Mouse (Mus musculus) embryonic facial prominence, embryonic 14.5 days (tissue): ENCODE measurements around the gene Dab1. TPM values are rescaled to one million over a fixed set of nuclear protein-coding genes. Genes with fewer than 3 reads are reported as not detected.

ENCODE experiments used
- ATAC-seq: fragments of 200-750 bp; cut with Nextera tagmentation; 2 replicates; pipeline ENCODE4 v1.8.0; 2017; ENCODE audit warnings: low read depth, moderate number of reproducible peaks, moderate TSS enrichment
- DNase-seq: peaks from one replicate; pipeline ENCODE4 v3.0.0-alpha.2; 2015; ENCODE audit warnings: low spot score
- H3K27ac ChIP-seq: fragments of 300-500 bp; sonication (generic); replicated peaks from 2 replicates; pipeline ENCODE4 v1.5.1; 2014; ENCODE audit warnings: low read depth, mild to moderate bottlenecking, low read length, moderate library complexity
- H3K27me3 ChIP-seq: fragments of 300-500 bp; sonication (generic); replicated peaks from 2 replicates; pipeline ENCODE4 v1.6.1; 2014; ENCODE audit warnings: low read length; ENCODE audit not compliant: control insufficient read depth, insufficient read depth
- H3K36me3 ChIP-seq: fragments of 300-500 bp; sonication (generic); 2 replicates; pipeline ENCODE4 v1.6.1; 2014; ENCODE audit warnings: low read length, mixed read lengths; ENCODE audit not compliant: control insufficient read depth, insufficient read depth
- H3K4me1 ChIP-seq: fragments of 300-500 bp; sonication (generic); 2 replicates; pipeline ENCODE4 v1.6.1; 2014; ENCODE audit warnings: antibody characterized with exemption, low read length; ENCODE audit not compliant: control insufficient read depth, insufficient read depth
- H3K4me2 ChIP-seq: fragments of 300-500 bp; sonication (generic); 2 replicates; pipeline ENCODE4 v1.6.1; 2014; ENCODE audit warnings: low read depth, mild to moderate bottlenecking, low read length, moderate library complexity, mixed read lengths
- H3K4me3 ChIP-seq: fragments of 300-500 bp; sonication (generic); 2 replicates; pipeline ENCODE4 v1.5.1; 2014; ENCODE audit warnings: low read depth, mild to moderate bottlenecking, low read length
- H3K9ac ChIP-seq: fragments of 300-500 bp; sonication (generic); 2 replicates; pipeline ENCODE4 v1.6.1; 2014; ENCODE audit warnings: low read depth, mild to moderate bottlenecking, low read length, moderate library complexity, mixed read lengths
- H3K9me3 ChIP-seq: fragments of 300-500 bp; sonication (generic); 2 replicates; pipeline ENCODE4 v1.6.1; 2016; ENCODE audit warnings: low read length; ENCODE audit not compliant: control insufficient read depth
- WGBS: fragments of 180-500 bp; shearing (Covaris S2); extraction: QIAGEN DNeasy Blood & Tissue Kit; methylation state at CpG from one replicate; pipeline ENCODE4 v1.1.7; 2014; 5-methylcytosine and 5-hydroxymethylcytosine counted together
- polyA plus RNA-seq: library from polyadenylated mRNA; unstranded; fragments of >200 nt; fragmentation: Nextera tagmentation; extraction: Ambion mirVana; gene quantifications from 2 replicates; pipeline ENCODE4 v1.2.1, GENCODE M21; 2014

The Dab1 gene
- polyA plus RNA-seq, 1 experiment from 2014 or later = 7.5 TPM

DNA sequence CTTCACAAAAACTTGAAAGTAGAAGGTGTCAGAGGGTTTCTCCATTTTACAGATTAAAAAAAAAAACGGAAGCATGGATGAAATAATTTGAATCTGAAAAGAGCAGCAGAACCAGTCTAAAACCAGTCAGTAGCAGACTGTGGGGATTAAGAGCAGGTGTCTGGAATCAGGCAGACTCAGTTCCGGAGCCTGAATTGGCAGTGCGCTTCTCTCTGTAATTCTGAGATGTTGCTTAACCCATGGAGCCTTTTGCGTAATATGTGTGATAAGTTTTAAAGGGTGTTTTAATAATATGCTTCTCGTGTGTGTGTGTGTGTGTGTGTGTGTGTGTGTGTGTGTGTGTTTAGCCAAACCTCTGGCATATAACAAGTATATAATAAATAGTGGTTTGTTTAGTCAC lies 587.5 kb downstream of the Dab1 start:
- ATAC-seq (no peak), DNase-seq (no peak)
- WGBS = 70% methylated on average over 5 of the region's 5 CpGs
- Histone ChIP-seq H3K4me3 (no peak overlapping the region), H3K27ac (no peak overlapping the region), H3K9me3 (no peaks in the 10 kb centered on the region), H3K4me1 (no peaks in the 10 kb centered on the region; the same call in none of the 2 replicates), H3K4me2 (no peak overlapping the region), H3K27me3 (no peaks in the 10 kb centered on the region), H3K36me3 (no peaks in the 10 kb centered on the region), H3K9ac (no peak overlapping the region)

DNA sequence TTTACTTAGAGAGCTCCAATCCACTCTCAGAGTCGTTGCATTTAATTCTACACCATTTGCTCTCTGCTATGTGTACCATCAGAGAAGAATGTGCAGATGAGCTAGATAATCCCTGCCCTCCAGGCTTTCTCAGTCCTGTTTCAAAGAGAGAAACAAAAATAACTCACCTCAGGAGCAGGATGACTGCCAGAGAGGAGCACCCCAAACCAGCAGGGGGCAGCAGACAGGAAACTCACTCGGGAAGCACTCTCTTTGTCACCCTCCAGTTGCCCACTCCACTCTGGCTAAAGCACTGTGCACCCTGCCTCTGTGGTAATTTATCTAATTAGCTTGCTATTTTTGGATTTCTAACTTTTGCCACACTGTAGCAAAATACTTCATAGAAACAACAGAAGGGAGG lies 589.9 kb downstream of the Dab1 start:
- Histone ChIP-seq H3K27me3 (no peaks in the 10 kb centered on the region), H3K4me1 (no peaks in the 10 kb centered on the region; the same call in none of the 2 replicates), H3K27ac (no peak overlapping the region), H3K4me2 (no peak overlapping the region), H3K4me3 (no peak overlapping the region), H3K9ac (no peak overlapping the region), H3K36me3 (no peaks in the 10 kb centered on the region), H3K9me3 (no peaks in the 10 kb centered on the region)
- ATAC-seq (no peak), DNase-seq (peak; percentile 41)
- 25% methylated on average over 2 of the region's 2 CpGs for WGBS

DNA sequence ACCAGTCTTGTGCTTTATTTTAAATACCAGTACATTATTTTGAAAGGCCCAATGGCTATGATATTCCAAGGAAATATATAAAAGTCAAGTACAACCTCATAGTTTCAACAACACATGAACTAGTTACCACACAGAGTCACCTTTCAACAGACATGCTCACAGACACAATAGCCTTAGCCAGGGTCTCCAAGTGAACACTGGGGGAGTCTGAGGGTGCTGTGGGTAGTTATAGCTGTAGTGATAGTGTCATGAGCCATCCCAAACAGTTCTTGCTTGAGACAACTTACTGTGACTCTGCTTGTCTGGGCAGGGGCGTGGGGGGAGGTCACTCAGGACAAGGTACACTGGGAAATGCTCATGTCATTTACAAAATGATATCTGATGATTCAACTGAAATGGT lies 591.6 kb downstream of the Dab1 start:
- H3K27me3 ChIP-seq = no peaks in the 10 kb centered on the region
- H3K4me3 ChIP-seq = no peak overlapping the region
- no peak for DNase-seq
- no peak overlapping the region for H3K9ac ChIP-seq
- no peaks in the 10 kb centered on the region for H3K4me1 ChIP-seq
- H3K9me3 ChIP-seq = no peaks in the 10 kb centered on the region
- H3K4me2 ChIP-seq = no peak overlapping the region
- no peaks in the 10 kb centered on the region for H3K36me3 ChIP-seq
- 66% methylated on average over 1 of the region's 1 CpGs for WGBS
- no peak overlapping the region for H3K27ac ChIP-seq
- ATAC-seq = no peak

GRCm38 (mm10) chr4:104211531-104212455 lies 592.6 kb downstream of the Dab1 start:
- Histone ChIP-seq H3K27me3 (no peaks in the 10 kb centered on the region), H3K4me3 (no peak overlapping the region), H3K4me1 (no peaks in the 10 kb centered on the region), H3K27ac (no peak overlapping the region), H3K4me2 (no peak overlapping the region), H3K9me3 (no peaks in the 10 kb centered on the region), H3K9ac (no peak overlapping the region), H3K36me3 (no peaks in the 10 kb centered on the region)
- ATAC-seq = 0 out of 2 replicates have a peak, but pooled peaks have one; percentile 33
- DNase-seq = peak; percentile 41
- 64% methylated on average over 9 of the region's 9 CpGs for WGBS

DNA sequence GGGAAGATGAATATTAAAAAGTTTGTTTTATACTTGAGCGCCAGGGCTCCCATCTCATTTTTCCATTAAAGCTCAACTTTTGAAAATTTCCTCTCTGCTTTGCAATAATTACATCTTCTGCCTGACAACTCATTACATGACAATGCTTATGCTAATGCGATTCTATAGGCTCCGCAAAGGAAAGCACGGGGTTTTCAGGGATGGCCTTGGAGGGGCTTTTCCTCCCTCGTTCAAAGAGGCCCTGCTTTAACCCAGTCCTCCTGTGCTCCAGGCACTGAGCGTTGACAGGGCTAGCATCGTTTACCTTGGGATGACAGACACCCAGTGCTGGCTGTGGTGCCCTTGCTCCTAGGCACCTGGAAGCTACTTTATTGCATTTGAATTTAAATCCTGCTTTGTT lies 595.6 kb downstream of the Dab1 start:
- H3K27ac ChIP-seq = no peak overlapping the region
- no peaks in the 10 kb centered on the region for H3K27me3 ChIP-seq
- H3K9me3 ChIP-seq = no peaks in the 10 kb centered on the region
- no peaks in the 10 kb centered on the region for H3K4me1 ChIP-seq
- no peaks in the 10 kb centered on the region for H3K36me3 ChIP-seq
- DNase-seq (no peak), ATAC-seq (no peak)
- no peak overlapping the region for H3K9ac ChIP-seq
- WGBS = 41% methylated on average over 7 of the region's 7 CpGs
- H3K4me2 ChIP-seq = no peak overlapping the region
- H3K4me3 ChIP-seq = no peak overlapping the region

GRCm38 (mm10) chr4:104217336-104217735 lies 598.2 kb downstream of the Dab1 start:
- no peaks in the 10 kb centered on the region for H3K36me3 ChIP-seq
- 40% methylated on average over 4 of the region's 4 CpGs for WGBS
- no peaks in the 10 kb centered on the region for H3K9me3 ChIP-seq
- ATAC-seq (no peak), DNase-seq (no peak)
- no peaks in the 10 kb centered on the region; the same call in 1 of the 2 replicates for H3K27me3 ChIP-seq
- no peak overlapping the region for H3K4me2 ChIP-seq
- no peak overlapping the region for H3K27ac ChIP-seq
- H3K9ac ChIP-seq = no peak overlapping the region
- no peaks in the 10 kb centered on the region for H3K4me1 ChIP-seq
- no peak overlapping the region for H3K4me3 ChIP-seq

- ATAC-seq (no peak), DNase-seq (no peak)
- Histone ChIP-seq H3K9me3 (no peaks in the 10 kb centered on the region), H3K27me3 (no peaks in the 10 kb centered on the region; the same call in 1 of the 2 replicates), H3K36me3 (no peaks in the 10 kb centered on the region), H3K27ac (no peak overlapping the region), H3K4me3 (no peak overlapping the region), H3K9ac (no peak overlapping the region), H3K4me1 (no peaks in the 10 kb centered on the region), H3K4me2 (no peak overlapping the region)
- 69% methylated on average over 6 of the region's 6 CpGs for WGBS
Measured at GRCm38 (mm10) chr4:104218765-104219164, 599.6 kb downstream of the Dab1 start.

- ATAC-seq (no peak), DNase-seq (no peak)
- Histone ChIP-seq H3K27ac (no peak overlapping the region), H3K4me2 (no peak overlapping the region), H3K4me3 (no peak overlapping the region), H3K27me3 (no peaks in the 10 kb centered on the region; the same call in 1 of the 2 replicates), H3K9me3 (no peaks in the 10 kb centered on the region), H3K4me1 (no peaks in the 10 kb centered on the region; the same call in 1 of the 2 replicates), H3K9ac (no peak overlapping the region), H3K36me3 (no peaks in the 10 kb centered on the region)
- WGBS = 41% methylated on average over 3 of the region's 3 CpGs
Measured at GRCm38 (mm10) chr4:104220099-104220498, 600.9 kb downstream of the Dab1 start.

DNA sequence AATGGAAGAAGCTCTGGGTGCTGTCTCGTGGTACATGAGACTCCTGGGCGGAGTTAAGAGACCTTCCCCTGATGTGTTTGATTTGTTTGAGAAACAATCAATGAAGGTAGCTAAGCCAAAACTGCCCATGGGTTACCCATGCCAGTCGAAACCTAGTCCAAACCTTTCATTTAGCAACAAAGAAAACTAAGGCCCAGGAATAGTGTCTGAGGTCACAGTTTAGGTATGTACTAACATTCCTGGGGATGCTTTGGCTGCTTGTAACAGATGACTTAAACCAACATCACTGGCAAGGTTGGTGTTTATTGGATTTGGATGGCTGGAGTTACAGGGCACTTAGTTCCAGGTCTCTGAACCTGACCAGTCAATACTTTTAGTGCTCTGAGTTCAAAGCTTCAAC lies 610.1 kb downstream of the Dab1 start:
- WGBS = 76% methylated on average over 3 of the region's 3 CpGs
- DNase-seq (no peak), ATAC-seq (no peak)

More for the DNA sequence above, 610.1 kb downstream of the Dab1 start:
- H3K4me1 ChIP-seq = no peaks in the 10 kb centered on the region
- no peak overlapping the region for H3K4me2 ChIP-seq
- no peak overlapping the region for H3K9ac ChIP-seq
- no peaks in the 10 kb centered on the region for H3K27me3 ChIP-seq
- no peaks in the 10 kb centered on the region for H3K36me3 ChIP-seq
- H3K9me3 ChIP-seq = no peaks in the 10 kb centered on the region
- H3K4me3 ChIP-seq = no peak overlapping the region
- H3K27ac ChIP-seq = no peak overlapping the region
